Mouse (Mus musculus) retina, adult 2 months (tissue): ENCODE data around the gene Srrm4.

ENCODE experiments used
- DNase-seq: peaks from one replicate; pipeline ENCODE4 v3.0.0-alpha.2; 2012; ENCODE audit warnings: low read depth, low spot score

The Srrm4 gene

DNA sequence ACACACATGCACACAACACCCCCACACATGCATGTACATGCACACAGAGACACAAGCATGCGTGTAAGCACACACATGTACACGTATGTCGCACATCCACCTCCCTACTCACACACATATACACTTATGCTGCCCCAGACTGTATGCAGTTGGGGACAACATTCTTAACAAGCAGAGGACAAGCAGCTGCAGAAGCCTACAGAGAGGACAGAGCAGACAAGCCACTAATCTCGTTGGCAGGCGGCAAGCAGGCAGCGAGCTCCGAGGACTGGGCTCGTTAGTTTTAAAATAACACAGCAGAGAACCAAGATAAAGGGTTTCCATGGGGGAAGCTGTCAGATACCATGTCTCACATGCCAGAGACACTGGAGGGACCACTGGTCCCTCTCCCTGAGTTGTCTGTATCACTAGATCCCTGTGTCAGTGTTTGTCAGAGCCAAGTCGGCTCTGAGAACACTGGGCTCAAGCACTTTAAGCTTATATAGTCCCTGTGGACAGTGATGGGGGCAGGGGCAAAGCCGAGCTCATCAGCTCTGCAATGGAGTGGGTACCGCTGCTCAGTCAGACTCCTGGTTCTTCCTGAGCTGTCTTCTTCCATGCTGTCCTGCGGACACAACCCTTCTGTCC is 99.7 kb downstream of the Srrm4 start:
- no peak for DNase-seq

DNA sequence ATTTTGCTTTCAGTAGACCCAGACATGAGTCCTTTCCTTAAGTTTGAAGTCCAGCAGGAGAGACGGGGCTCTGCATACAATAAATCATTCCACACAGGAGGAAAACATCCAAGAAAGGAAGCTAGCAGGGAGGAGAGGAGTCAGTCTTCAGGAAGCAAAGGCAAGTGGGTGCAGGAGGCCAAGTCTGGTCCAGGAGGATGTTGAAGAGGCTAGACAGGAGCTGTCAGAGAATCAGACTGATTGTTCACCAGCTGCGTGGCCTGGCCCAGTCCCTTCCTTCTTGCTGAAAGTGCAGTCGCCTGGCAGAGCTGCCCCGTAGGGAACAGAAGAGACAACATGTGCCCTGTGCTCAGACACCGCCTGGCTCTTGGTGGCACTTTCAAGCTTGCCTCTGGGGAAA is 100.8 kb downstream of the Srrm4 start:
- no peak for DNase-seq

DNA sequence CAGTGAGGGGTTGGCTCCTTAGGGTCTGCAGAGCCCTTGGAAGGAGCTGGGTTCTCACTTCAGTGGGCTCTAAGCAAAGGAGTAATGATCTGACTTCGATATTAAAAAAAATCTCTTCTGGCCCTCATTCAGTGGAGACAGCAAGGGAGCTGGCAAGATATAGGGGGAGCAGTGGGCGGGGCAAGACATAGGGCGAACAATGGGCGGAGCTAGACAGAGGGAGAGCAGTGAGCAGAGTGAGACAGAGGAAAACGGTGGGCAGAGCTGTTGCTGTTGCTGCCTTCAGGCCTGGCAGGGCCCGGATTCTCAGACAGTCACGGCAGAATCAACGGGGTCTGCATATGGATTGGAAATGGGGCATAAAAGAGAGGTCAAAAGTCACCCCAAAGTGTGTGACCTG is 102.0 kb downstream of the Srrm4 start:
- DNase-seq, result no peak

DNA sequence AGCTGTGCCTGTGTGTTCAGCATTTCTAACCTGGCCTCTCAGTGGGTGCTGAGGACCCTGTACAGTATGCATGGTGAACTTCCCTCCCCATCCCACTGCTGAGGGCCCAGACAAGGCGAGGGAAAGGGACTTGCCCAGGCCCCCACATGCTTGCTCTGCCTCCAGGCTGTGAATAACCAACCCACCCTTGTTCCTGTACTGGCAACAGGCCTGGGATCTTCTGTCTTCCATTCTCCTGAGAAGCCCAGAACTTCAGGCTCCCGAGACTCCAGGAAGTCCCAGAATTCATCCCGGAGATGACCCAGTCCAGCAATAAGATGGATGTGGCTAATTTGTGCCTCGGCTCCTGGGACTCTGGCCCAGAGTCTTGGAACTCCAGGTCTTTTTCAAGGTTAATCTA is 105.5 kb downstream of the Srrm4 start:
- no peak for DNase-seq

DNA sequence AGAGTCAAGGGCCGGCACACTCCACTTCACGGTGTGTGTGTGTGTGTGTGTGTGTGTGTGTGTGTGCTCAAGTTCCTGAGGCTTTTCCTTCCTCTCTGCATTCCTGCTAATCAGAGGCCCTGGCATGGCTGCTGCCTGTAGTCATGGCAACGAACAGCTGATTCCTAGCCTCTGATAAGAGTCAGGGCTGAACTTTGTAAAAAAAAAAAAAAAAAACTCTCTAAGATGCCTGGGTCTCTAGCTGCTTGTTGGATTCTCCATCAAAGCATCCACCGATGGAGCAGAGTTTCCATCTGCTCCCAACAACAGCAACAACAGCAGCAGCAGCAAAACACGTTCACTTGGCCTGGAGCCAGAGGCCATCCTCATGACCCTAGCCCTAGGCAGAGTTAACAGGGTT is 106.5 kb downstream of the Srrm4 start:
- DNase-seq, result no peak

DNA sequence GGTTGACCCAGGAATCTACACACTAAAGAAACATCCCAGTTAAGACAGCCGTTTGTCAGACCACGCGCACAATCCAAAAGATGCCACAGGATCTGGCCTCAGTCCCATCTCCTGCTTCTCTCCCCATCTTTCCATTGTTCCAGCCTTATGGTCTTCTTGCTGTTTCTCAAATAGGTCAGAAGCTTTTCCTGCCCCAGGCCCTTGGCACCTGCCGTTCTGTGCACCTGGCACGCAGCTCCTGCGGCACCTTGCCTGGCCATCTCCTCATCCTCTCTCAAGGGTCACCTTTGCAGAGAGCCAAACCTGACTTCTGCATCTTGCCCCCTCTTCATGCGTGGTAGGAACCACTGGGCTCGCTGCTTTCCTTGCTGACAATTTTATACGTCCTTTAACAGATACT is 107.4 kb downstream of the Srrm4 start:
- no peak for DNase-seq

DNA sequence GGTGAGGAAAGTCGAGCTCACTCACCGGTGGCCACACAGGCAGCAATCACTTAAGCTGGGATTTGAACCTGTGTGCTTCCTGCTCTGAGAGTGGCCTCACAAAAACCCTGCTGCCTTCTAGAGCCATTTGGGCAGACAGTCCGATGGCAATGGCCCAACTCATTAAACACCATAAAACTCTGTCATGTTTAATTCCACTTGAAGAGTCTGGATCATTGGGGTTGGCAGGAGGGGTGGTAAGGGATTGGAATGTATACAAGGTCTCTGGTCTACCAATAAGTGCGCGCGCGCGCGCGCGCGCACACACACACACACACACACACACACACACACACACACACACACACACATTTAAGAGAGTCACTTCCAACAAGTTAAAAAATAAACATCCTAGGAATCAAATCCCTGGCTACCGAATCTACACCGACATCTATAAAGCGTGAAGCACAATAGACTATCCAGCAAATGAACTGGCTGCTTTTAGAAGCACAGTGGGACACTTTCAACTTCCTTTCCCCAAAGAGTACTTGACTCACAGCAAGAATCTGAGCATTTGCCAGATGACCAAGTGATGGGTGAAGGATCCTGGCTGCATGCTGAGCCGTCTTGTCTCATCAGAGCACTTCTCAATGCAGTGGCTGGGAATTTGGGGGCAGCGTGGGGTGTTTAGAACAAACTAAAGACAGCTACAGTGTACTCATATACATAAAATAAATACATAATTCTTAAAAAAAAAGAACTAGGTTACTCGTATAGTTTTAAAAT is 112.8 kb downstream of the Srrm4 start:
- DNase-seq, result no peak

DNA sequence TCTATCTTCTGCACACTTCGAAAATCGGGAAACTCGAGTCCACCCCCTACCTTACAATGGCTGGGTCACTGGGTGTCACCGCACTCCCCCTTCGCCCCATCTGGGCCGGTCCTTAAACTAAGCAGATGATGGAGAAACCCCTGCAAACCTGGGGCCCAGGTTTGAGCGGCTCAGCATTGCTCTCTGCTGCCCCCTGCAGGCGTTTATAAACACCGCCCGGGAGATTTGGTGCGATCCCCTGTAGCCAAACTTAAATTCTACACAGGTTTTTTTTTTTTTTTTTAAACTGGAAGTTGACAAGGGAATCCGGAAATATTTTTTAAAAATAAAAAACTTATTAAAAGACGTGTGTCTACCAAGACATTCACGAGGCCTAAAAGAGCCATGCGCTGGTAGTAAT is 115.6 kb downstream of the Srrm4 start:
- DNase-seq, result peak; percentile 30

DNA sequence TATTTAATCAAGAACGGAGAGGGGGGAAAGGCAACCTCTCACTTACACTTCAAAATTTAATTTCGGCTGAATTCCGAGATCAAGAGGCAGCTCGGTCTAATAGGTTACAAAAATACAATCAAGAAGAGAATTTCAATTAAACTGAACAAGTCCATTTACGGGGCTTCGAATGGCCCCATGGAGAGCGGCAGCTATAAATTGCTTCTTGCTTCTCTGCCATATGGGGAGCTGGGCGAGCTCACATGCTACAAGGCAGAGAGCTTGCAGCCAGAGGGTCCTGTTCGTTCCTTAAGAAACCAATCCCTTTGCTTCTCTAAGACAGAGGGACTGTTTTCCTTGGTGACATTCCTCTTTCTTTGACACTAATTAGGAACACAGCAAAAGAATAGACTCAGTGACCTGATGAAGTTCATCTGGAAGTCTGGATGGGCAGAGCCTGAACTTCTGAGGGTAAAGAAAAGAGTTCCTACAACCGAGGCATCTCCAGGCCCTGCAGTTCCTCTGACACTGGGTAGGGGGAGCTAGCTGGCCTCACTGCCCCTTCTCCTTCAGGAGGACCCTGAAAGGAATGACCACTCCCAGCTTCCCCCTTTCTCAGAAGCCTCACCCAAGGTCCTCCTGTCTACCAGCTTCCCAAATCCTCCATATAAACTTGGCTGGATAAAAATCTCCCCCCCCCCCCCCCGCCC is 130.1 kb downstream of the Srrm4 start:
- no peak for DNase-seq

DNA sequence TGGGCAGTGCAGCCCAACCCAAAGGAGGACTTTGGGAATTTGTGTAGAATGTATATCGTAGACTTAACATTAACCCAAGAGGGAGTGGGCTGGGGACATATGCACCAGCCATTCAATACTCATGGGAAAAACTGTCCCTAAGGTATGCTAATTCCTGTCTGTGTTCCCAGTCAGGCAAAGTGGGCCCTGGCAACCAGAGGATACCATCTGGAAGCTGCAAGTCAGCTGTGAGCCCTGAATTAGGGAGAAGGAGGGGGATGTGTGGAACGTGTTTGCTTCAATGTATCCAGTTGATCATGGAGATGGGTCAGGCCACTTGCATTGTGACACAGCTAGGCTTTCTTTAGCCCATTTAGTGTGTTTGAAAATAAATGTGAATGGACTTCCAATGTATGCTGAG is 131.6 kb downstream of the Srrm4 start:
- DNase-seq, result no peak

DNA sequence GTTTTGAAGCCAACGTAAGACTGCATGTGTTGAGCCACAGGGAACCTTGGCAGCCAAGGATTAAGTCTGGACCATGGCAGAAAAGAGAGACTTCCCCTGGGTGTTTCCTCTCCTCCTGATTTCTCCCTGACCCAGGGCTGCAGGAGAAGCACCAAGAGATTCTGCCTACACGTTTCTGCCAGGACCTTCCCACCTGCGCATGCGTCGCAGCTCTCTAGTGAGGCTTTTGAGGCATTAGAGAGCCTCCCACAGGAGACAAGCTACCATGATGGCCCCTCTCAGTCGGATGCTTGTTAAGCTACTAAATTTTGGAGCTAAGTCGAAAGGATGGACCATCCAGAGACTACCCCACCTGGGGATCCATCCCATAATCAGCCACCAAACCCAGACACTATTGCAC is 133.8 kb downstream of the Srrm4 start:
- DNase-seq, result no peak

DNA sequence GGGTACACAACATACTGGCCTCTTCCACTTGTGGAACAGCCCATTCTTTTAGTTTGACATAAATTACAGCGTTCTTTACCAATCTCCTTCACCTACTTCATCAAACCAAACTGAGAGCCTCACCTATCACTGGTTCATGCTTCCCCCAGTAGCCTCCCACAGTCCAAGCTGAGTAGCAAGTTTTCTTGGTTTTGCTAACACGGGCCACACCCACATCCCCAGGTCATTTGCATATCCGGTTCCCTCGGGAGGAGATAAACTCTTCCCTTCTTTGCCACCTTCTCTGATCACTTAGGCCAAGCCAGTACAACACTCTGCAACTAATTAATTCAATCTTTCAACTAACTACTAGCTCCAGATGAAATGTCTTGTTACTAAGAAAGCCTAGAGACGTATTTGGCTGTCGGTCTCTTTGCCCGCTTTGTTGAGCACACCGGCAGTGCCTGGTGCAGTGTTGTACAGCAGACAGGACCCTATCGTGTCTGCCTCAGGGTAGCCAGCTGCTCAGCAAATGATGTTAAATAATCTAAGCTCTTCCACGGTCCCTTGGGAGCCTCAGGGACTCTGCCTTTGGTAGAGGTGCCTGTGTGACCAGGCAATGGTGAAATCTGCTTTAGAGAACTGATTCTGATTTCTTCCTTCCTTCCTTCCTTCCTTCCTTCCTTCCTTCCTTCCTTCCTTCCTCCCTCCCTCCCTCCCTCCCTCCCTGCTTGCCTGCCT is 134.7 kb downstream of the Srrm4 start:
- no peak for DNase-seq

DNA sequence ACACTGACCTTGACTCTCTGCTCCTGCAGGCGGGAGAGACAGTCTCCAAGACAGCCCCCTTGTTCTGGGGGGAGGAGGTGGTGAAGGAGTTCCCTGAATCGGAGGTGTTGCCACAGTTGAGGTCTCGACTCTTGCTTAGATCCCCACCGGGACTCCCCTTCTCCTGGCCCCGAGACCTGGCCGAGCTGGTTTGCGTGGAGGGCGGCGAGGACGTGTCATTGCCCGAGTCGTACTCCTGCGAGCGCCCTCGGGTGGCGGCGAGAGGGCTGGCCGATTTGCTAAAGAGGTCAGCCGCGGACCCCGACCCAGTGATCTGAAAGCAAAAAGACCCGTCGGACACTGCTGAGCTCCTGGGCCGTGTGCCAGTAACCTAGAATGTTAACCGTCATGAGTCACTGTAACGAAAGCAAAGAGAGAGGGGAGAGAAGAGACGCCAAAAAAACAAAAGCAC is 138.2 kb downstream of the Srrm4 start:
- DNase-seq, result no peak

DNA sequence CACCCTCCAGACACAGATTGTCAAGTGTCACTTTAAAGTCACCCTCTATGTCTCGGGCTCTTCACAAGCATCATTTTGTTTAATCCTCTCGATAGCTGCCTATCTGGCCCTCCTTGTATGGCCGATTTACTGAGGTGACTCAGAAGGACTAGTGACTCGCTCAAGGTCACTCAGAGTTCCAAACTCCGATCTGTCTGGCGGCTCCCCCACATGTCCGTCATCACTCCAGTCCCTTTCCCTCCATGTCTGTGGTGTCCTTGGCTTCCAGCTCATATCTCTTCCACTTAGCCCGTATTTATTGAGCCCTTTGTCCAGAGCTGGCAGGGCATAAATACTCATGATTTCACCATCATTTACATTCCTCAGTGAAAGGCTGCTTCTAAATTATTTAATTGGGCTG is 140.7 kb downstream of the Srrm4 start:
- no peak for DNase-seq

DNA sequence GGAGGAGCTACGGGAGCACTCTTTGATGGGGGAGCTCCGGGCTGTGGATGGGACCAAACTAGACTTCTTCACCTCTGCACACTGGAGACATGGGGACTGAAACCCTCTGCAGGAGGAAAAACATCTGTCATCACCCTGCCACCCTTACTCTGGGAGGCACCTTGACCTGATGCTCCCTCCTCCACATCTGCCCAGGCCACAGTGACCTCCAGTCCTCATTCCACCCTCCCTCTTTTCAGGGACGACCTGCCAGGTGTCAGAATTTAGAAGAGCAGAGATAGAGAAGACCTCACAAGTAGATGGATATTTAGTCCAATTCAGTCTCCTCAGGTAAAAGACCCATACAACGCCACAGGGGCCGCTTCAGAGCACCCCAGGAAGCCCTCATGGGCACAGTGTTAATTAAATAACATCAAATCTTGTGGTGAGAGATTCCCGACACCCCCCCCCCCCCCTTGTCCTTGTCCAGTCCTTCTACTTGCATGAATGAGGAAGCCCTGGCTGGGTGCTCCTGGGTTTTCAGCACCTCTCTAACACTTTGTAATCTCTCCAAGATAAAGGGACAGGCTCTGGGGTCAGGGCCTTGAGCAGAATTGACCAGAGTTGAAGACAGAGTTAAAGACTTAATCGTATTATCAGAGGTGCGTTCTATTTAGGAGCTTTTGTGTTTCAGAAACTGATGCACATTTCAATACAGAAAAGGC is 141.9 kb downstream of the Srrm4 start:
- no peak for DNase-seq

DNA sequence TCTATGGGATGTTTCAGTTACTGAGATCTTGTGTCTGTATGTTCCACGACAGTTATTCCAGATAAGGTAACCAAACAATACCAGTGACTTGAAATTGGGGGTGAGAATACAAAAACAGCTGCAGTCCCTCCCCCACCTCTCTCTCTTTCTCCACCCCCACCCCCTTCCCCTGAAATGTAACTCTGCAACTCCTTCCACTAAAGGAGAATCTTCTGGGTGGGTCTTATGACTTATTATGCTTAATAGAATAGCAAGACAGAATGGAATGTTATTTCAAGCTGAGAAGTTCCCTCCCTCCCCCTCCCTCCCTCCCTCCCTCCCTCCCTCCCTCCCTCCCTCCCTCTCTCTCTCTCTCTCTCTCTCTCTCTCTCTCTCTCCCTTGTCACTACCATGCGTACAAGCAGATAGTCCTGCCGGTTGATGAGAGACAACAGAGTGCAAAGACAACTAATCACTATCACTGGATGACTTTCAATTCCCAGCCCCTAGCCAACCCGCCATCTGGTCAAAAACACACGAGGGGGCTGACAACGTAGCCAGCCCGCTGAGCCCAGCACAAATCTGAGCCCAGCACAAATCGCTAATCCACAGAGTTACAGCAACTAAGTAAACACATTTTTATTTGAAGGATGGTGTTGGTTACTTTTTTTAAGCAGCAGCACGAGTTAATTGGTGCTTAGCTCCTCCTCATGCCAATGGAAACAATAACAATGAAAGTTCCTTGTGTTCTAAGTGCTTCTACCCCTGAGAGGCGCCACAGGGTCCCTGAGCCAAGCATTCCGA is 143.0 kb downstream of the Srrm4 start:
- no peak for DNase-seq

DNA sequence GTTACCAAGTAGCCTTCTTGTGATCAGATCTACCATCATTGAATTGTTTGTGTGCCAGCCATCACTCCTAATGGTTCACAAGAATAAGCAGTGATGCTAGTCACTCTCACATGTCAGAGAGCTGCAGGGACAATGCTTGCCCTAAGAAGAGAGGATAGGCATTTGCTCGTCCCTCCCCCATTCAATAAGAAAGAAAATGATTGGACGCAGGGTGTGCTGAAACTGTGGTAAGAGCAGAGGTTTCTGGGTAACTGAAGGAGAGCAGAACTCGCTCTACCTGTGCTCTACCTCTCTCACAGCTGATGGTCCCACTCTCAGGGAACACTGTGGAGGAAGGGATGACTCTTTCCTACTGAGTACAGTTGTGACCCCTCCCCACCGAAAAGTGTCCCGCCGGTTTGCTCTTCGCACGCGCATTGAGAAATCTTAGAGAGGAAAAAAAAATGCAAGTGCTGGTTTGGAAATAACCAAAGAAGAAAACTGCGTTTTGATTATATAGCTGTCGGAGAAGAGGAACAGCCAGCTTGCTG is 143.7 kb downstream of the Srrm4 start:
- DNase-seq, result no peak

DNA sequence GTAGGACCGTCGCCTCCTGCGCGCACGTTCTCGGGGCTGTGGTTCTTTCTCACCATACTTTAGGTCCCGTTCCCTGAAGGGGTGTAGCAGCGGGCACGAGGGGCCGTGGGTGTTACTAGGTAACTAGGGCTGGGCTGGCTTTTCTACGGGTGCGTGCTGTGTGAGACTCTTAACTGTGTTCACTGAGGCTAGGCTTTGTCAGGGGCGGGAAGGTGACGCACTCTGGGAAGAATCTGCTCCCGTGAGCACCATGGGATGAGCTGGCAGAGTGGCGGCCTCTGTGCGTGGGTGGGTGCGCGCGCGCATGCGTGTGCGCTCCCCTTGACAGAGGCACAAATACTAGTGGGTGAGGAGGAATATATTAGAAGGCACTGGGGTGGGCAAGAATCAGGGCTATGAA is 145.1 kb downstream of the Srrm4 start:
- DNase-seq, result no peak

DNA sequence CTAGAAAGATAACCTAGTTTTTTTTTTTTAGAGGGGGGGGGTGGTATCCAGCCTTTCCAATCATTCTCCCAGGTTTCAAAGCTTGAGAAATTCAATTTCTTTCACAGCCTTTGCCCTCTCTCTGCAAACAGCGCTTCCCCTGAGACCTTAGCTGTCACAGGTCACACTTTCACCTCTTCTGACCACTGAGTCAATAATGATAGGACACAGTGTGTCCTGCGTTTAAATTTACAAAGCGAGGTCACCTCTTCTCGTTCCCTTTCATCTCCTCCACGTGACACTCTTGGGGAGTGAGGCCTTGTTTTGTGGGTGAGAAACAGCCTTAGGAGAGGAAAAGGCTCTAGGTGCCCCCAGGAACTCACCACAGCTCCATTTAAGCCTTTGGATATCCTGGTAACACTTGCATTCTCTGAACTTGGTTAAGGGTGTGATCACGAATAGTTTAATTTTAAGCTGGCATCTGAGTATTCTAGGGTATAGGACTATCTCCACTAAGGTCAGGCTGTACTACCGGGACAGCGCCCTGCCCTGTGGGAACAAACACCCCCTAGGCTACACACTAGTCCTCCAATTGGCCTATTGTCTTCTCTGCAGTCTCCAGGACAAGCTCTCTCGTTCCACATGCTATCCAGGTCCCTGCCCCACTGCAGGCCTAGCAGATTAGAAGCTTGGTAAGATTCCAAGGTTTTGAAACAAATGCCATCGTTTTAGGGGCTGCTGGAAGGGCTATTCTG is 145.8 kb downstream of the Srrm4 start:
- no peak for DNase-seq

DNA sequence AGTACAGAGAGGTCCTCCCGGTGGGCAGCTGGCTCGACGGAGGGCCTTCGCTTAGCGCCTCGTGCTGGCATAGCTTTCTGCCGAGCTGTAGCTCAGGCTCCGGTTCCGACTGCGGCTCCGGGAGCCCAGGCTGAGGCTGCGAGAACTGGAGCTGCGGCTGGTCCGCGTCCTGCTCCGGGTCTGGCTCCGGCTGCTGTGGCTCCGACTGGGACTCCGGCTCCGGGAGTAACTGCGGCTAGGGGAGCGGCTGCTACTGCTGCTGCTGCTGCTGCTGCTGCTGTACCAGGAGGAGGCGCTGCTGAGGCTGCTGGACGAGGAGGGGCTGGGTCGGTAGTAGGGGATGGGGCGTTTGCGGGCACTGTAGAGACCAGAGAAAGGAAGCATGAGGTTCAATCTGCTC is 147.1 kb downstream of the Srrm4 start:
- DNase-seq, result no peak
